Mouse (Mus musculus) lung, postnatal 0 days (tissue): Measurements from ENCODE around the gene Pdap1.

ENCODE experiments used
- CTCF ChIP-seq: IDR thresholded peaks from 2 replicates; pipeline ENCODE4 v1.5.1; 2016; ENCODE audit warnings: antibody characterized with exemption, mild to moderate bottlenecking
- EP300 ChIP-seq: IDR thresholded peaks from 2 replicates; pipeline ENCODE4 v1.6.1; 2016; ENCODE audit warnings: antibody characterized with exemption, mild to moderate bottlenecking, control low read depth

- no peak for TF ChIP-seq CTCF
- no peak for TF ChIP-seq EP300
Observed at GRCm38 (mm10) chr5:145118461-145118860, 21.6 kb downstream of the Pdap1 start.
